Mouse (Mus musculus): Measurements from ENCODE around the gene Cpz. TPM values are rescaled to one million over a fixed set of nuclear protein-coding genes. Genes with fewer than 3 reads are reported as not detected.

Cpz gene
- not detected for total RNA-seq (2023)

GRCm38 (mm10) chr5:35525469-35526123, at the start of gene Cpz:
TSS of gene Cpz (minus strand) at chr5:35525698.

GRCm38 (mm10) chr5:35574653-35575599, 49.4 kb upstream of the Cpz start, which contains the start of gene Trmt44:
TSS of gene Trmt44 (minus strand) at chr5:35575070.

Other genes with a start within 250 kb of the Cpz start
- gene Adra2c, start 247.4 kb downstream of the Cpz start, total RNA-seq (2023): not detected
- gene Hmx1, start 136.6 kb downstream of the Cpz start, total RNA-seq (2023): not detected
- 8.4 TPM for gene Trmt44, start 49.4 kb upstream of the Cpz start, total RNA-seq (2023)
- 59.1 TPM for gene Acox3, start 57.3 kb upstream of the Cpz start, total RNA-seq (2023)
- gene Htra3, start 154.1 kb upstream of the Cpz start, total RNA-seq (2023): not detected
- 5.0 TPM for gene Sh3tc1, start 214.3 kb upstream of the Cpz start, total RNA-seq (2023)
- 2.0 TPM for gene Ablim2, start 232.2 kb upstream of the Cpz start, total RNA-seq (2023)

Measured in CD8-positive naive resting alpha-beta T cell, adult 57 days (primary cell).